Mouse (Mus musculus): ENCODE data around the gene Kcnj5. TPM values are rescaled to one million over a fixed set of nuclear protein-coding genes. Genes with fewer than 3 reads are reported as not detected.

Kcnj5 gene
- total RNA-seq, 1 experiment from 2014 or later: 0.05 TPM

Other genes starting within 250 kb of the Kcnj5 start
- 22.4 and 27.0 TPM in 2 replicates for gene Arhgap32, start 228.2 kb downstream of the Kcnj5 start, total RNA-seq (2017)
- gene Kcnj1, start 28.1 kb upstream of the Kcnj5 start, total RNA-seq (2017): not detected in 2 replicates
- 112 and 123 TPM in 2 replicates for gene Fli1, start 198.5 kb upstream of the Kcnj5 start, total RNA-seq (2017)